Mouse (Mus musculus) olfactory bulb, adult 2 months (tissue): Measurements from ENCODE around the gene Rxfp4.

Source experiments
- CTCF ChIP-seq: fragments of 200-500 bp; IDR thresholded peaks from 2 replicates; pipeline ENCODE4 v1.5.1; 2012; ENCODE audit warnings: low read depth, mild to moderate bottlenecking, low read length, moderate library complexity; ENCODE audit not compliant: insufficient read depth
- POLR2A ChIP-seq: fragments of 200-500 bp; IDR thresholded peaks from 2 replicates; pipeline ENCODE4 v1.6.1; 2012; ENCODE audit warnings: mild to moderate bottlenecking, low read depth, low read length, moderate library complexity; ENCODE audit not compliant: insufficient read depth

DNA sequence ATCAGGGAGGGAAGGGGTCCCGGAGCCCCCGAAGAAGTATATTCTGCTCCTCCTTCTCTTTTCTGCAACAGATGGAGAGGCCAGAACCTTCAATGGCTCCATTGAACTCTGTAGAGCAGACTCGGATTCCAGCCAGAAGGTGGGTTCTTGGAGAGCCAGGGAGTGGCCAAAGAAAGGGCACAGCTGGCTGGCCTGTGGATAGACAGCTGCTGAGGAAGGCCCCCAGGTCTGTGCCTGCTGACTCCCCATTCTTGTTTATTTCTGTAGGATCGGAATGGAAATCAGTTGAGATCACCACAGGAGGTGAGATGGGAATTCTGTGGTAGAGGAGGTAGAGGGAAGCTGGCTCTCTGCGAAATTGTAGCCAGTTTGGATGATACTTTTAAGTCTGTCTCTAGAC, 9.9 kb downstream of the Rxfp4 start:
- TF ChIP-seq POLR2A (no peak), CTCF (no peak)
